Mouse (Mus musculus): ENCODE data around the gene Jarid2. TPM values are rescaled to one million over a fixed set of nuclear protein-coding genes. Genes with fewer than 3 reads are reported as not detected.

Jarid2 gene
- polyA plus RNA-seq (2012; rRNA removed): 19.5 and 21.0 TPM in 2 replicates

DNA sequence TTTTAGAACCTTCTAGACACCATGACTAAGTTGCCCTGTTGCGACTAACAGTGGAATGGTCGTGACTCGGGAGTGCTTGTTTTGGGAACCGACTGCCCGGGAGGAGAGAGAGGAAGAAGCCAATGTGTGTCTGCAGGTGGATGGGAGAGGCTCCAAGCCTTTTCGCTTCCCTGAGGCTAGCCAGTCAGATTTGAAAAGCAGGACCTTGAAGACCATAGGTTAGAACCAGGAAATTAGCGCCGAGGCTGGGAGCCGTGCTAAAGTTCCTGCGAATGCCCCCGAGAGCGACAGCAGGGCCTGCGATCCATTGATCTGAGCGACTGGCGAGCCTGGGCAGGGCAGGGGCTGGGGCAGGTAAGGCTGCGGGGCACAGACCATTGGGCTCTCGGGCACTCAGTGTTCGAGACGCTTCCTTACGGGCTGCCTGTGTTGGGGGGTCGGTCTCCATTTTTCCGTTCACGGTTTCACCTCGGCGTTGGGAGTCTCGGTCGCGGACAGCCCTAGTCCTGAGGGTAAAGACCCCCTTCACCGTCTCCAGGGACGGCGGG lies at the start of gene Jarid2:
TSS of gene Jarid2 (plus strand) at position 51 of the 548 bp plus-strand sequence.
- no peak for TF ChIP-seq CTCF (IDR thresholded peaks at IDR 0.05; ENCODE audit: control insufficient read depth, insufficient read depth, insufficient replicate concordance, low read depth, low read length)
- peak; percentile 65 for TF ChIP-seq POLR2A (IDR thresholded peaks at IDR 0.05; ENCODE audit: control insufficient read depth, low read depth, low read length)
- H3K27me3 ChIP-seq (ENCODE audit: control insufficient read depth, insufficient read depth, low read length): no peaks in the 10 kb centered on the region
- no peaks in the 10 kb centered on the region for H3K36me3 ChIP-seq (ENCODE audit: control insufficient read depth, insufficient read depth, low read length)
- peaks cover 10% of the 10 kb centered on the region for H3K4me1 ChIP-seq (ENCODE audit: control insufficient read depth, insufficient read depth, low read length)
- H3K27ac ChIP-seq (ENCODE audit: control insufficient read depth, insufficient read depth, low read depth, low read length): peak within 1 kb of the TSS; percentile 86
- peak within 1 kb of the TSS; percentile 89 for H3K4me3 ChIP-seq (ENCODE audit: control insufficient read depth, low read depth, low read length)

DNA sequence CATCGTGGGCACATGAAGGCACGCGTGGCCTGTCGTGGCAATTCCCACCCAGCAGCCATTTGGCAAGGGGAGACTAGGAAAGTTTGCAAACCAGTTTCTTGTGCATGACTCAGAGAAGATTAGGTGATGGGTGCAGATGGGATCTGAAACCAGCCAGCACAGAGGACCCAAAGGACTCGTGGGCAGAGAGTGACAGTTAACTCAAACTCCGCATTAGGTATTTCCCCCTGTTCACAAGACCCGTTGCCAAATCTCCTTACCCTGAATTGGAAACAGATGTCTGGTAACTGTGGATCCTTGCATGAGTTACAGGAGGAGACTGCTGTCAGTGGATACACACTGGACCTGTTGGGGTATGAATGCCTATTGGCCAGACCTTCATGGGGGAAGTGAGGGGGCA lies 48.2 kb upstream of the Jarid2 start:
- H3K27me3 ChIP-seq (ENCODE audit: control insufficient read depth, insufficient read depth, low read length): no peaks in the 10 kb centered on the region
- H3K36me3 ChIP-seq (ENCODE audit: control insufficient read depth, insufficient read depth, low read length): no peaks in the 10 kb centered on the region
- H3K4me3 ChIP-seq (ENCODE audit: control insufficient read depth, low read depth, low read length): no peak overlapping the region
- H3K27ac ChIP-seq (ENCODE audit: control insufficient read depth, insufficient read depth, low read depth, low read length): no peak overlapping the region
- TF ChIP-seq CTCF (IDR thresholded peaks at IDR 0.05; ENCODE audit: control insufficient read depth, insufficient read depth, insufficient replicate concordance, low read depth, low read length) (no peak), POLR2A (IDR thresholded peaks at IDR 0.05; ENCODE audit: control insufficient read depth, low read depth, low read length) (no peak)
- H3K4me1 ChIP-seq (ENCODE audit: control insufficient read depth, insufficient read depth, low read length): no peaks in the 10 kb centered on the region

DNA sequence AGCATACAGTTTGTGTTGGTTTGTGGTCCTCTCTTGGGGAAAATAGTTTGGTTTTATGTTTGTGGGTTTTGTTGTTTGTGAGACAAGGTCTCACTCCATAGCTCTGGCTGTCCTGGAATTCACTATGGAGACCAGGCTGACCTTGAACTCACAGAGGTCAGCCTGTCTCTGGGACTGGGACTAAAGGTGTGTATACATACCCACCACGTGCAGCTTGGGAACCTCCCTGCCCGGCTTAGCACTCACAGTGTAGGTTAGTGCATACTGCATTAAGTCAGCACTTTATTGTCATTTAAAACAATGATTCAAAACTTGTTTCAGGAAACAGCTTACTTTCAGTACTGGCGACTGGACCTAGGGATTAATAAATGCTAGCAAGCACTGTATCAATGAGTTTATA lies 41.1 kb upstream of the Jarid2 start:
- H3K27ac ChIP-seq (ENCODE audit: control insufficient read depth, insufficient read depth, low read depth, low read length): no peak overlapping the region
- TF ChIP-seq POLR2A (IDR thresholded peaks at IDR 0.05; ENCODE audit: control insufficient read depth, low read depth, low read length): no peak
- TF ChIP-seq CTCF (IDR thresholded peaks at IDR 0.05; ENCODE audit: control insufficient read depth, insufficient read depth, insufficient replicate concordance, low read depth, low read length): no peak
- no peaks in the 10 kb centered on the region for H3K27me3 ChIP-seq (ENCODE audit: control insufficient read depth, insufficient read depth, low read length)
- no peaks in the 10 kb centered on the region for H3K4me1 ChIP-seq (ENCODE audit: control insufficient read depth, insufficient read depth, low read length)
- H3K36me3 ChIP-seq (ENCODE audit: control insufficient read depth, insufficient read depth, low read length): no peaks in the 10 kb centered on the region
- no peak overlapping the region for H3K4me3 ChIP-seq (ENCODE audit: control insufficient read depth, low read depth, low read length)

DNA sequence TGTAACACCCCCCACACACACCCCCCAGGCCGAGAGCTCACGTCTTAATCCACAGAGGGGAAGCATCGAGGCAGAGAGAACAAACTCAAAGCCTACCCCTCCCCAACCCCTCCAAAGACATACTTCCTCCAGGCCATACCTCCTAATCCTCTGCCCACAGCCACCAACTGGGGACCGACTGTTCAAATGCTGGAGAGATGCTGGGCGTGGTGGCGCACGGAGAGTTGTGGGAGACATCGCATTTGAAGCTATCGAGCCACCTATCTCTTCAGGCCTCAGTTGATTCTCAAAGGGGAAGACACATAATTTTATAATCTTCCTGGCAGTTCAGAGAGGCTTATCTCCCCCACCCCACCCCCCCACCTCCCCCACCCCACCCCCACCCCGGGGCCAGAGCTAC lies 31.6 kb upstream of the Jarid2 start:
- H3K27me3 ChIP-seq (ENCODE audit: control insufficient read depth, insufficient read depth, low read length): no peaks in the 10 kb centered on the region

DNA sequence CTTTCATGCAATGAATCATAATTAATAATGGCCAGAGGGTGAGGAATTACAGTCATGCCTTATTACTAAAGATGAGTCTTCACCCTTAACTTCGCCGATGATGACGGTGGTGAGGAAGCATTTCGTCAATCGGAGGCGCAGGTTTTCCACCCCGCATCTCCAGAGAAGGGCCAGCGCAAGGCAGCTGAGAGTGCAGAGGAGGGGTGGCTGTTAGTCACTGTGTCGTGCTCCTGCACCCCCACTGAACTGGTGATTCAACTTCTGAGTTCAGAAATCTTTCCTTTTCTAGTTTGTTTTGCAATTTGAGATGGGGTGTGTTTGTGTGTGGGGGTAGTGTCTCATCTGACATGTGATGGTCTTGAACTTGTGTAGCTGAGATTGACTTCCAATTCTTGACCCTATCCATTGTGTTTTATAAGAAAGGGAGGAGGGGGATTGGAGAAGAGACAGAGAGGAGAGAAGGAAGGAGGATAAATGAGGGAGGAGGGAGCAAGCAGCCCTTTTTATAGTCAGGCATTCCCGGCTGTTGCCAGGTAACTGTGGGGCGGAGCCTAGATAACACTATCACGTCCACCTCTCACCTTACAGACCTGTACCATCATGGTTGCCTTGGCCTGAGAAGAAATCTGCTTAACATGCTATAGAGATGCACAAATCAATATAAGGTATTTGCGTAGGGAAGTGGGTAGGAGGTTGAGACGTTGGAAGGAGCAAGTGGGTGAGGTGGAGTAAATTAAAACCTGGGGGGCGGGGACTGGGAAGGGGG lies 25.1 kb upstream of the Jarid2 start:
- Histone ChIP-seq H3K27me3 (ENCODE audit: control insufficient read depth, insufficient read depth, low read length) (no peaks in the 10 kb centered on the region), H3K27ac (ENCODE audit: control insufficient read depth, insufficient read depth, low read depth, low read length) (no peak overlapping the region), H3K36me3 (ENCODE audit: control insufficient read depth, insufficient read depth, low read length) (no peaks in the 10 kb centered on the region), H3K4me1 (ENCODE audit: control insufficient read depth, insufficient read depth, low read length) (peaks cover 2% of the 10 kb centered on the region), H3K4me3 (ENCODE audit: control insufficient read depth, low read depth, low read length) (no peak overlapping the region)
- TF ChIP-seq POLR2A (IDR thresholded peaks at IDR 0.05; ENCODE audit: control insufficient read depth, low read depth, low read length) (no peak), CTCF (IDR thresholded peaks at IDR 0.05; ENCODE audit: control insufficient read depth, insufficient read depth, insufficient replicate concordance, low read depth, low read length) (no peak)

More for the DNA sequence above, 31.6 kb upstream of the Jarid2 start:
- Histone ChIP-seq H3K36me3 (ENCODE audit: control insufficient read depth, insufficient read depth, low read length) (no peaks in the 10 kb centered on the region), H3K4me1 (ENCODE audit: control insufficient read depth, insufficient read depth, low read length) (peaks cover 3% of the 10 kb centered on the region; the same call in 1 of the 2 replicates), H3K4me3 (ENCODE audit: control insufficient read depth, low read depth, low read length) (no peak overlapping the region), H3K27ac (ENCODE audit: control insufficient read depth, insufficient read depth, low read depth, low read length) (no peak overlapping the region)
- TF ChIP-seq POLR2A (IDR thresholded peaks at IDR 0.05; ENCODE audit: control insufficient read depth, low read depth, low read length) (no peak), CTCF (IDR thresholded peaks at IDR 0.05; ENCODE audit: control insufficient read depth, insufficient read depth, insufficient replicate concordance, low read depth, low read length) (no peak)

DNA sequence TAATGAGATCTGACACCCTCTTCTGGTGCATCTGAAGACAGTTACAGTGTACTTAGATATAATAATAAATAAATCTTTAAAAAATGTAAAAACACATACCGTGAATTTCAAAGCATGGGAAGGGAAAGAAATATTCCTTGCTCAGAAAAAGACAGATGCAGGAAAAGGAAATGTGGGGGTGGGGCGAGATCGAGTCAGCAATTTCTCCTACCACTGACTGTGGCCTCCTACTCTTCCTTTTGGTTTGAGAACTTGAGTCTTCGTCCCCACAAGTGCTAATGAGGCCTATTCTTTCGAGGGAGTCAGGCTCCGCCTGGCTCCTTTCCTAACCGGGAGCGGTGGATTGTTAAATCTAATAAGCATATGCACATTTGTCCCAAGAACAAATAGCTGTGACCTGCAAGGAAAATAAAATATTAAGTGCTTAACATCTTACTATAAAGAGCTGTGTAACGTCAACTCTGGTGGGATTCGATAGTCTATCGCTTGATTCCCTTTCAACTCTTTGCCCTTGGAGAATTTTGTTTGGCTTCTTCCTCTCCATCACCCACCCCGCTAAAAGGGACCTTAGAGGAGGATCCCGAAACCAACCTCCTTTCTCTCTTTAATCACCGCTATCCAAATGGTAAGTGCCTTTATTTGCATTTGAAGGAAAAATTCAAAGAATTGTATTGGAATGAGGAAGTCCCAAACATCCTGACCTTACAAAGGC lies 24.1 kb upstream of the Jarid2 start:
- H3K4me3 ChIP-seq (ENCODE audit: control insufficient read depth, low read depth, low read length): no peak overlapping the region
- H3K27me3 ChIP-seq (ENCODE audit: control insufficient read depth, insufficient read depth, low read length): no peaks in the 10 kb centered on the region
- no peak overlapping the region for H3K27ac ChIP-seq (ENCODE audit: control insufficient read depth, insufficient read depth, low read depth, low read length)
- no peaks in the 10 kb centered on the region for H3K36me3 ChIP-seq (ENCODE audit: control insufficient read depth, insufficient read depth, low read length)
- H3K4me1 ChIP-seq (ENCODE audit: control insufficient read depth, insufficient read depth, low read length): peaks cover 2% of the 10 kb centered on the region
- TF ChIP-seq POLR2A (IDR thresholded peaks at IDR 0.05; ENCODE audit: control insufficient read depth, low read depth, low read length): no peak
- TF ChIP-seq CTCF (IDR thresholded peaks at IDR 0.05; ENCODE audit: control insufficient read depth, insufficient read depth, insufficient replicate concordance, low read depth, low read length): no peak

DNA sequence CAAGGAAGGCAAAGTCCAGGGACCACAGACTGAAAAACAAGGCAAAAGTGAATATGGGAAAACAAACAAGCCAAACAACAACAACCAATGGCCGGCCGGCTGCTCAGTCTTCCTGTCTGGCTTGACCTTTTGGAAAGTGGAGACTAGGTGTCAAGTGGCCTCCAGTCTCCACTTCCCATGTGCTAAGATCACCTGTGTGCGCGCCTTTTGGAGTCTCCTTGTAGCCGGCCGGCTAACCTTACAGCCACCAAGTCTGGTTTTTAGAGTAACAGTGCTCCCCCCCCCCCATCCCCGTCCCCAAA lies 23.6 kb upstream of the Jarid2 start:
- Histone ChIP-seq H3K36me3 (ENCODE audit: control insufficient read depth, insufficient read depth, low read length) (no peaks in the 10 kb centered on the region), H3K27ac (ENCODE audit: control insufficient read depth, insufficient read depth, low read depth, low read length) (no peak overlapping the region), H3K4me1 (ENCODE audit: control insufficient read depth, insufficient read depth, low read length) (peaks cover 2% of the 10 kb centered on the region), H3K4me3 (ENCODE audit: control insufficient read depth, low read depth, low read length) (no peak overlapping the region), H3K27me3 (ENCODE audit: control insufficient read depth, insufficient read depth, low read length) (no peaks in the 10 kb centered on the region)
- no peak for TF ChIP-seq POLR2A (IDR thresholded peaks at IDR 0.05; ENCODE audit: control insufficient read depth, low read depth, low read length)
- no peak for TF ChIP-seq CTCF (IDR thresholded peaks at IDR 0.05; ENCODE audit: control insufficient read depth, insufficient read depth, insufficient replicate concordance, low read depth, low read length)

All from testis, adult 2 months (tissue).